8 mouse cellular contexts compared by ENCODE assay signal in genomic region chr10:81626101-81626993, GRCm38 (mm10). TPM values are rescaled to one million over a fixed set of nuclear protein-coding genes. Genes with fewer than 3 reads are reported as not detected.
DNase-seq lines count a peak whose midpoint lies in the region; ATAC-seq and TF ChIP-seq lines count a peak whose summit lies in the region.

No protein-coding gene starts in this region.

- DNase-seq in cerebellum, adult 2 months, result peak in 1 of 2 experiments; percentile 37
- DNase-seq in cerebellum, postnatal 36 days, result no peak
- DNase-seq in thymus, adult 2 months, result no peak
- DNase-seq in thymus, postnatal 36 days, result no peak
- DNase-seq in layer of hippocampus, adult 18-20 months (ENCODE audit: low spot score in 2 of 2), result no peak
- DNase-seq in urinary bladder, postnatal 25 days (ENCODE audit: low spot score), result no peak

- no peak for TF ChIP-seq CTCF in cerebellum, adult 2 months (IDR thresholded peaks at IDR 0.05; ENCODE audit: borderline replicate concordance, insufficient read depth, low read depth, low read length)
- TF ChIP-seq CTCF in thymus, adult 2 months (IDR thresholded peaks at IDR 0.05; ENCODE audit: borderline replicate concordance, control insufficient read depth, extremely low read depth, insufficient read depth, low read length, poor library complexity), result no peak

- no peak overlapping the region for H3K27ac ChIP-seq in cerebellum, adult 2 months (ENCODE audit: insufficient read depth, low read length)
- H3K27ac ChIP-seq in thymus, adult 2 months (ENCODE audit: control insufficient read depth, insufficient read depth, low read length), result no peak overlapping the region; the same call in 1 of the 2 replicates
- peak overlapping the region; percentile 77 for H3K27ac ChIP-seq in intestine, embryonic 16.5 days (ENCODE audit: low read length)
- H3K27ac ChIP-seq in neural tube, embryonic 13.5 days (replicated peaks), result peak overlapping the region; percentile 91

- H3K4me1 ChIP-seq in cerebellum, adult 2 months (ENCODE audit: control insufficient read depth, insufficient read depth, low read length), result peaks cover 8% of the 10 kb centered on the region
- H3K4me1 ChIP-seq in thymus, adult 2 months (replicated peaks; ENCODE audit: control insufficient read depth, insufficient read depth, low read length), result peaks cover 17% of the 10 kb centered on the region
- peaks cover 17% of the 10 kb centered on the region for H3K4me1 ChIP-seq in intestine, embryonic 16.5 days (ENCODE audit: control insufficient read depth, insufficient read depth, low read length)
- H3K4me1 ChIP-seq in neural tube, embryonic 13.5 days (replicated peaks), result peaks cover 29% of the 10 kb centered on the region

- H3K4me3 ChIP-seq in cerebellum, adult 2 months (replicated peaks; ENCODE audit: insufficient read depth, low read depth, low read length), result peak overlapping the region; percentile 73
- peak overlapping the region; percentile 81 for H3K4me3 ChIP-seq in thymus, adult 2 months (ENCODE audit: control insufficient read depth, insufficient read depth, low read length)
- peak overlapping the region; percentile 77 for H3K4me3 ChIP-seq in intestine, embryonic 16.5 days (ENCODE audit: low read length)
- peak overlapping the region; percentile 80 for H3K4me3 ChIP-seq in neural tube, embryonic 13.5 days

- no peaks in the 10 kb centered on the region for H3K27me3 ChIP-seq in cerebellum, adult 2 months (ENCODE audit: control insufficient read depth, insufficient read depth, low read length)
- H3K27me3 ChIP-seq in thymus, adult 2 months (ENCODE audit: control insufficient read depth, insufficient read depth, low read length), result no peaks in the 10 kb centered on the region
- no peaks in the 10 kb centered on the region for H3K27me3 ChIP-seq in intestine, embryonic 16.5 days (replicated peaks; ENCODE audit: control insufficient read depth, insufficient read depth, low read length)
- 0 out of 2 replicates have a peak, but pooled peaks cover 2% of the 10 kb centered on the region for H3K27me3 ChIP-seq in neural tube, embryonic 13.5 days

- no peak for TF ChIP-seq POLR2A in cerebellum, adult 2 months (IDR thresholded peaks at IDR 0.05; ENCODE audit: borderline replicate concordance, insufficient read depth, low read length)
- TF ChIP-seq POLR2A in thymus, adult 2 months (IDR thresholded peaks at IDR 0.05; ENCODE audit: control insufficient read depth, extremely low read depth, insufficient read depth, low read length, poor library complexity), result no peak

- peak; percentile 4; the same call in 1 of the 2 replicates for ATAC-seq in intestine, embryonic 16.5 days
- ATAC-seq in neural tube, embryonic 13.5 days (ENCODE audit: low read depth), result peak; percentile 21; the same call in 1 of the 2 replicates

- H3K36me3 ChIP-seq in thymus, adult 2 months (ENCODE audit: control insufficient read depth, insufficient read depth, low read length), result 0 out of 2 replicates have a peak, but pooled peaks cover 4% of the 10 kb centered on the region
- 0 out of 2 replicates have a peak, but pooled peaks cover 12% of the 10 kb centered on the region for H3K36me3 ChIP-seq in intestine, embryonic 16.5 days (ENCODE audit: control insufficient read depth, insufficient read depth, low read length)
- peaks cover 44% of the 10 kb centered on the region for H3K36me3 ChIP-seq in neural tube, embryonic 13.5 days

- H3K9ac ChIP-seq in intestine, embryonic 16.5 days (ENCODE audit: low read depth, low read length), result peak overlapping the region; percentile 80
- peak overlapping the region; percentile 91 for H3K9ac ChIP-seq in neural tube, embryonic 13.5 days

- H3K9me3 ChIP-seq in intestine, embryonic 16.5 days (ENCODE audit: control insufficient read depth, low read length), result no peaks in the 10 kb centered on the region
- no peaks in the 10 kb centered on the region for H3K9me3 ChIP-seq in neural tube, embryonic 13.5 days

- 85% methylated on average over 22 of the region's 22 CpGs for WGBS in cerebellum, adult 2 months
- 93% methylated on average over 22 of the region's 22 CpGs for WGBS in thymus, adult 2 months
- 88% methylated on average over 22 of the region's 22 CpGs for WGBS in intestine, embryonic 16.5 days
- 90% methylated on average over 22 of the region's 22 CpGs for WGBS in neural tube, embryonic 13.5 days

- H3K4me2 ChIP-seq in intestine, embryonic 16.5 days (ENCODE audit: low read depth, low read length), result peak overlapping the region; percentile 86
- H3K4me2 ChIP-seq in neural tube, embryonic 13.5 days, result peak overlapping the region; percentile 89

RNA-seq across cellular contexts. Expression of gene Sirt6, which starts 1.2 kb away (rescaled TPM):
- 35.4 and 38.5 TPM in 2 replicates for polyA plus RNA-seq in cerebellum, adult 2 months (2012; rRNA removed)
- polyA plus RNA-seq in thymus, adult 2 months (2012; rRNA removed), result 81.9 and 84.7 TPM in 2 replicates
- polyA plus RNA-seq in intestine, embryonic 16.5 days (2015; fragmentation: Nextera tagmentation; extraction: Ambion mirVana), result 29.3 and 29.5 TPM in 2 replicates
- 56.2 and 57.6 TPM in 2 replicates for polyA plus RNA-seq in neural tube, embryonic 13.5 days (2015; fragmentation: Nextera tagmentation; extraction: Ambion mirVana)
- total RNA-seq in layer of hippocampus, adult 18-20 months (2021), result 10 to 100 TPM; 24.8 to 26.7 TPM

RNA-seq across cellular contexts. Expression of gene Ankrd24, which starts 2.0 kb away (rescaled TPM):
- 121 and 130 TPM in 2 replicates for polyA plus RNA-seq in cerebellum, adult 2 months (2012; rRNA removed)
- 16.3 and 19.1 TPM in 2 replicates for polyA plus RNA-seq in thymus, adult 2 months (2012; rRNA removed)
- 8.2 and 8.7 TPM in 2 replicates for polyA plus RNA-seq in intestine, embryonic 16.5 days (2015; fragmentation: Nextera tagmentation; extraction: Ambion mirVana)
- polyA plus RNA-seq in neural tube, embryonic 13.5 days (2015; fragmentation: Nextera tagmentation; extraction: Ambion mirVana), result 10.6 and 11.8 TPM in 2 replicates
- total RNA-seq in layer of hippocampus, adult 18-20 months (2021), result 10 to 100 TPM; 36.9 to 37.8 TPM

RNA-seq across cellular contexts. Expression of gene BC025920, which starts 20.3 kb away (rescaled TPM):
- polyA plus RNA-seq in cerebellum, adult 2 months (2012; rRNA removed), result 3.6 and 3.7 TPM in 2 replicates
- polyA plus RNA-seq in thymus, adult 2 months (2012; rRNA removed), result 2.8 and 3.3 TPM in 2 replicates
- 0.61 and 1.2 TPM in 2 replicates for polyA plus RNA-seq in intestine, embryonic 16.5 days (2015; fragmentation: Nextera tagmentation; extraction: Ambion mirVana)
- 2.5 and 3.3 TPM in 2 replicates for polyA plus RNA-seq in neural tube, embryonic 13.5 days (2015; fragmentation: Nextera tagmentation; extraction: Ambion mirVana)
- total RNA-seq in layer of hippocampus, adult 18-20 months (2021), result 1 to 10 TPM; 3.6 to 3.8 TPM

RNA-seq across cellular contexts. Expression of gene Gm10778, which starts 22.5 kb away (rescaled TPM):
- 3.8 and 4.2 TPM in 2 replicates for polyA plus RNA-seq in cerebellum, adult 2 months (2012; rRNA removed)
- 0.75 and 0.94 TPM in 2 replicates for polyA plus RNA-seq in thymus, adult 2 months (2012; rRNA removed)
- 3.3 and 3.6 TPM in 2 replicates for polyA plus RNA-seq in intestine, embryonic 16.5 days (2015; fragmentation: Nextera tagmentation; extraction: Ambion mirVana)
- 6.6 and 9.2 TPM in 2 replicates for polyA plus RNA-seq in neural tube, embryonic 13.5 days (2015; fragmentation: Nextera tagmentation; extraction: Ambion mirVana)
- total RNA-seq in layer of hippocampus, adult 18-20 months (2021), result 1 to 10 TPM; 3.5 to 3.8 TPM

RNA-seq across cellular contexts. Expression of gene Tle6, which starts 25.5 kb away (rescaled TPM):
- polyA plus RNA-seq in cerebellum, adult 2 months (2012; rRNA removed), result 8.7 and 9.6 TPM in 2 replicates
- polyA plus RNA-seq in thymus, adult 2 months (2012; rRNA removed), result 22.5 and 28.8 TPM in 2 replicates
- polyA plus RNA-seq in intestine, embryonic 16.5 days (2015; fragmentation: Nextera tagmentation; extraction: Ambion mirVana), result 21.0 and 22.7 TPM in 2 replicates
- 4.9 and 6.2 TPM in 2 replicates for polyA plus RNA-seq in neural tube, embryonic 13.5 days (2015; fragmentation: Nextera tagmentation; extraction: Ambion mirVana)
- total RNA-seq in layer of hippocampus, adult 18-20 months (2021), result 1 to 10 TPM; 2.6 to 4.1 TPM

Comparison
In these comparisons a context has a peak if more than half of its experiments do, and no peak if none do; other contexts are left out.
1. H3K27ac ChIP-seq: peak in intestine, embryonic 16.5 days (single experiment) and neural tube, embryonic 13.5 days (single experiment); none in cerebellum, adult 2 months (single experiment) and thymus, adult 2 months (single experiment).
2. Peak in every context shown above with its lines, with median percentiles within 50 percentile points of each other: H3K4me3 ChIP-seq.